Mouse (Mus musculus): ENCODE measurements around the gene Ncf2.

- no peak for TF ChIP-seq CTCF (IDR thresholded peaks at IDR 0.05; ENCODE audit: borderline replicate concordance, insufficient read depth, low read length)
- TF ChIP-seq POLR2A (IDR thresholded peaks at IDR 0.05; ENCODE audit: low read depth, low read length), result no peak
These were observed 4.9 kb downstream of the Ncf2 start for GRCm38 (mm10) chr1:152804907-152805306.
